Mouse (Mus musculus) retina, postnatal 1 day (tissue): ENCODE results near the gene Sugp2.

Experiments used
- DNase-seq: peaks from one replicate; pipeline ENCODE4 v3.0.0-alpha.2; 2012

The Sugp2 gene

DNA sequence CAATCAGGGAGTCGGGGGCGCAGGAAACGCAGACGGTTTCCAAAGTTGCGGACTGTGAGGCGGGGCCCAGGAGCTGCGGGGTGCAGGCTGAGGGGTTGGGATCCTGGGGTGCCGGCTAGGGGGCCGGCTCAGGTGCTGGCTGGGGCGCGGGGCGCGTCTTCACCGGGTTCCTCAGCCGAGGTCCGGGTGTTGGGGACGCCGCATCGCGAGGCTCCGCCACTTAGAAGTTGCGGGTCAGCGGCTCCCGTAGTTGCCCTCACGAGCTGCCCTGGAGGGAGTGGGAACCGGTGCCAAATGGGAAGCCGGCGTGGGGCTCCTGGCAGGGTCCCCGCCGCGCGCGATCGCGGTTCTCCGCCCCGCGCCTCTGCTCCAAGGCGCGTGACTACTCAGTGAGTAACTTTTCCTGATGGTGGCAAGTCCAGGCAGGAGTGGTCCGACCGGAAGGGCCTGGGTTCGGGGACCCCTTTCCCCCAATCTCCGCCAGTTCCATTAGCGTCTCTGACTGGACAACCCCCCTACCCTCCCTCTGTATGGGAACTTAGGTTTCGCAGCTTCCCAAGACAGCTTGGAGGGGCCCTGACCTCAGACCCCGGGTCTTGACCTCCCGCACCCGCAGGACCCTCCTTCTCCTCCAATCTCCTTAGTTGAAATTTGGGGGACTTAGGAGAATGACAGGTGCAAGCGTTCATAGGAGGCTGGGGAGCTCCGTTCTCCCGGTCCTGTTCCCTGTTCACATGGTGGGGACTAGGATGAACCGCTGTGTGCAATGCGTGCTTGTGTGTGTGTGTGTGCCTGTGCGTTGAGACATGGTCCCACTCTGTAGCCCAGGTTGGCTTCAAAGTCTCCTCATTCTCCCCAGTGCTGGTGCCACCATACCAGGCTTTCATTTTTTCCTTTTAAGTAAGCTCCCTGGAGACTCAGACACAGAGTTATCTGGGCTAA is 49.4 kb downstream of the Sugp2 start:
- peak; percentile 32 for DNase-seq

DNA sequence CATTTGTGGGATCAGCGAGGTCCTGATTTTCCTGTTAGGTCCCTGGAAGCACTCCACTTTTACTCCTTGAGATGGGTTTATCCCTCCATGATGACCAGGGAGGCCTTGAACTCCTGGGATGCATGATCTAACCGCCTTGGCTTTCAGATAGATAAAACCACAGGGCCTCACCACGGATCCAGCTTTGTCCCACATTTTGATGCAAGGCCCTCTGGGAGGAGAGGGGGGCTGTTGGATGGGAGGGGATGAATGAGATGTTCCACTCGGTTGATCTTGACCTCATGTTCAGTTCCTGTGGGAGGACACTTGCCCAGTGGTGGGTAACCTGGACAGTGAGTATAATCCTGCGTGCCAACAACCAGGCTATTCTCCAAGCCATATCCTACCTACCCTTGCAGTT is 50.4 kb downstream of the Sugp2 start:
- DNase-seq: peak; percentile 28

DNA sequence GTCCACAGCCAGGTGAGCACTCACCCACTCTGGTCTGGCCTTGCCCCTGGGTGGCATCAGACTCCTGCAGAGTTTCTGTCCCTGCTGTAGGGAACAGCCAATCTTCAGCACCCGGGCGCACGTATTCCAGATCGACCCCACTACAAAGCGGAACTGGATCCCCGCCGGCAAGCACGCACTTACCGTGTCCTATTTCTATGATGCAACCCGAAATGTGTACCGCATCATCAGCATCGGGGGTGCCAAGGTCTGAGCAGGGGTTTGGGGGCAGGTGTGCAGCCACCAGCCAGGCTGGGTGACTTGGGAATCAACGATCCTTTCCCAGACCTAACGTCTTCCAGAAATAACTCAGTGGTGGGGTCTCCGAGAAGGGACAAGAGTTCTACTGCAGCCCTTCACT is 51.3 kb downstream of the Sugp2 start:
- no peak for DNase-seq

DNA sequence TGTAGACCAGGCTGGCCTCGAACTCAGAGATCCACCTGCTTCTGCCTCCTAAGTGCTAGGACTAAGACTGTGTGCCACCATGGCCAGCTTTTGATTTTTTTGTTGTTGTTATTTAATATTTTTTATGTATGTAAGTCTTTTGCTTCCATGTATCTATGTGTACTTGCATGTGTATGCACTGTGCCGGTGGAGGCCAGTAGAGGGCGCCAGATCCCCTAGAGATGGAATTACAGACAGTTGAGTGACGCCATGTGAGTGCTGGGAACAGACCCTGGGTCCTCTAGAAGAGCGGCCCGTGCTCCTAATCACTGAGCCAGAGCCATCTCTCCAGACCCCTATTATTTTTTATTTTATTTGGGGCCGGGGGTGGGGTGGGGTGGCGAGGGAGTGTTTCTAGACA is 52.7 kb downstream of the Sugp2 start:
- no peak for DNase-seq

DNA sequence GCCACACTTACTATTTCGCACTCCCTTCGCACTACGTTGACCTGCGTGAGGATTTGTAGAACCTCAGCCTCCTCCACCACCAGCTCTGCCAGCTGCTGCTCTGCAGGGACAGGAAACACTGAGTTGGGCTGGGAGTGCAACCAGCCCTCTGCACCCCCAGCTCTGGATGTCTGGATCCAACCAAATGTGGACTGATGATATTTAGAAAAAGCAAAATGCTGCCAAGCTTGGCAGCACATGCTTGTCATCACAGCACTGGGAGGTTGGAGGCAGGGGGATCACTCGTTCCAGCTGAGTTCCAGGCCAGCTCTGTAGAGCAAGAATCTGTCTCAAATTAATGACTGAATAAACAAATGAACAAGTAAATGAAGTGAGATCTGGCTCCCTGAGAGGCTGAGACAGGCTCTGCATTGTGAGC is 60.0 kb downstream of the Sugp2 start:
- DNase-seq: no peak

DNA sequence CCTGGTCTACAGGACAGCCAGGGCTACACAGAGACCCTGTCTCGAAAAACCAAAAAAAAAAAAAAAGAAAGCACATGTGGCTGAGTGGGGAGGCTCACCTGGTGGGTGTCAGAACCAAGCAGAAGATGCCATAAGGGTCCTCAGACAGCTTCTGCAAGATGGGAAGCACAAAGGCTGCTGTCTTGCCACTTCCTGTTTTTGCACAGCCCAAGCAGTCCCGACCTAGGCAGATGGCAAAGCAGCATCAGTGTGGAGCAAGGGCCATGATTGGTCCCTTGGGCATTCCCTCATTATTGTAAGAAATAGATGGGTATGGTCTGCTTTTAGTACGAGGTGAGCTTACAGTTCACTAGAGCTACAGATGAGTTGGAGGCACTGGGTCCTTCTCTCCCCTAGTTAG is 66.9 kb downstream of the Sugp2 start:
- no peak for DNase-seq

DNA sequence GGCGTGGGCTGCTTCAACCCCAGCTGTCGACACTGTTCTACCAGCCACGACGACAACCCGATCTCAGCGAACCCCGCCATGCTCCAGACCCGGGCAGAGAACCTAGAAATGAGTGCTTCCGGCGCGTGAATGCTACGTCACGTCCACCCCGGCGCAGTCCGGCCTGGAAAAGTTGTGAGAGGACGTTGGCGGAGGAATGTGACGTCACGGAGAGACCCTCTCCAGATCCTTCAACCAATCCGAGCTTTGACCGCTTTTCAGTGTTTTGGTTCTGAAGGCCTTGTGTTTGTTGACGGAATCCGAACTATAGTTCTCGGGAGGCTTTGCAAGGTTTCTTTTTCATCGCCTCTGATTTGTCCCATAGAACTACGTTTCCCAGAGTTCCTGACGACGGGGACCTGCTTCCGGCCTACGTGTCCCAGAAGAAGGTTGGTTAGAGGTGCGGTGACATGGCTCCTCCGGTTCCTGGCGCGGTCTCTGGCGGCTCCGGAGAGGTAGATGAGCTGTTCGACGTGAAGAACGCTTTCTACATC is 68.4 kb downstream of the Sugp2 start, which contains the start of the genes Ddx49 and Cope:
Gene Ddx49, minus strand, starts transcription at position 132 of the 533 bp plus-strand sequence.
Gene Cope, plus strand, starts transcription at position 161 of the 533 bp plus-strand sequence.
- DNase-seq: peak; percentile 96

DNA sequence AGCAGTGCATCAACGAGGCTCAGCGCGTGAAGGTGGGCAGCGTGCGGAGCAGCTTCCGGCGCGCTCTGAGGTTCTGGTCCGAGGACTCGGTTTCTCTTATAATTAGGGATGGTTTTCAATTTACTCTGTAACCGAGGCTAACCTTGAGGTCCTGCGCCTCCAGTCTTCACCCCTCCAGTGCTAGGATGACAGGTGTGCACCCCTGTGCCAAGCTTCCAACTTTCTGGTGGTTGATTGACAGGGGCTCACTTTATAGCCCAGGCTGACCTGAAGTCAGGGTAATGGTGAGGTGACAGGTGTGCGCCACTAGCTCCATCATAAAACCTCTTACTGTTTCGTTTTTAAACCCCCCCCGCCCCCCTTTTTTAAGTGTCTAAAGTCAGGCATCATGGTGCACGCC is 68.9 kb downstream of the Sugp2 start:
- no peak for DNase-seq

DNA sequence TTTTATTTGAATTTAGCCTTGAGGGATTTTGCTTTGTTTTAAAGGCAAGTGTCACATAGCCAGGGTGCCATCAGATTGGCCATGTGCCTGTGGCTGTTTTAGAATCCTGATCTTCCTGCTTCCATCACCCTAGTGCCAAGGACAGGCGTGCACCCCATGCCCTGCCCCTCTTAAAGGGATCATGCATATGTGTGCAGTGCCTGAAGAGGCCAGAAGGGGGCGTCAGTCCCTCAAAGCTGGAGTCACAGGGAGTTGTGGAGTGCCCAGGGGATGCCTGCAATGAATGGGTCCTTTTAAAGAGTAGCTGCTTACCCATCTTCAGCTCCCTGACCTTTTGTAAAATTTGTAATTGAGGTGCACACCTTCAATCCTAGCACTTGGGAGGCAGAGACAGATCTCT is 75.3 kb downstream of the Sugp2 start:
- peak; percentile 62 for DNase-seq

DNA sequence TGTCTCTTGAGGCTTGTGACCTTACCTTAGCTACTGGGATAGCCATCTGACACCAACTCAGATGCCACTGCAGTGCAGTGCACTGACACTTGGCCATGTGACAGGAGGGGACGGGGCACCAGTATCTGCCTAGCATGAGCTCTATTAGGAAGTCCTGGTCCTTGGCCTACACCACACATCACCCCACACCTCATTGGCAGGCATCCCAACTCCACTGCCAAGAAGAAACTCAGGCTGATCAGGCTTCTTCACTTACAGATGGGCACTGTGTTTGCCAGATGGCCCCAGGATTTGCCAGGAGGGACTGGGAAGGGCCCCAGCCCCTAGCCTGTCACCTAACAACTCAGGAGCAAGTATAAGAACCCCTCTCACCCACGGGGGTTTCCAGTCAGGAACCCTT is 79.4 kb downstream of the Sugp2 start:
- no peak for DNase-seq

DNA sequence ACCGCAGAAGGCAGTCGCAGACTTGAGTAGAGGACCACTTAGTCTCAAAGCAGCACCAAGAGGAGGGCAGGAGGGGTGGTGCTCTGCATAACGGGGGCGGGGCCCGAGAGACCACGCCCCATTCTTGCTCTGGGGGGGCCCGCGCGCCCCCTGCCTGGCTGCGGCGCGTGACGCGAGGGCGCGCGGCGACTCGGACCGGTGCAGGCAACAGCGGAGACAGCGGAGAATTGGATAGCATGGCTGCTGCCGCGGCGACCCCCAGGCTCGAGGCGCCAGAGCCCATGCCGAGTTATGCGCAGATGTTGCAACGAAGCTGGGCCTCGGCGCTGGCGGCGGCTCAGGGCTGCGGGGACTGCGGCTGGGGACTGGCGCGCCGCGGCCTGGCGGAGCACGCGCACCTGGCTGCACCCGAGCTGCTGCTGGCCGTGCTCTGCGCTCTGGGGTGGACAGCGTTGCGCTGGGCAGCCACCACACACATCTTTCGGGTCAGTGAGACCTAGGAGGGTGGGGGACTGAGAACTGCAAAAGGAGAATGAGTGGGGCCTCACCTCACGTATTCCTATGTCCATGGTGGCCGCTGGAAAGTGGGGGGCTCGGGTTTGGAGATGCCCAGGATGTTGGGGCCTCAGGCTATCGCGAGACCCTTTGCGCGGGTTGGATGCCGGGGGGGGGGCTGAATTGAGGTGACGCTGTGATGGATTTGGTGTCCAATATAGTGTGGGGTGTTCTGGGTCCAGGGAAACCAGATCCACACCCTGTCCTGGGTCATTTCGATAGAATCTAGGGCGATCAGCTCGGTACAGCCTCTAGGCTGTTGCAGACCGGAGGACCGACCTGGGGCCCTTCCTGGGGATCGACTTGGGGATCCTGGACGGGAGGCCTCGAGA is 81.8 kb downstream of the Sugp2 start, which contains the start of gene Cers1:
Gene Cers1, plus strand, starts transcription at position 152 of the 887 bp plus-strand sequence.
- DNase-seq: peak; percentile 84

DNA sequence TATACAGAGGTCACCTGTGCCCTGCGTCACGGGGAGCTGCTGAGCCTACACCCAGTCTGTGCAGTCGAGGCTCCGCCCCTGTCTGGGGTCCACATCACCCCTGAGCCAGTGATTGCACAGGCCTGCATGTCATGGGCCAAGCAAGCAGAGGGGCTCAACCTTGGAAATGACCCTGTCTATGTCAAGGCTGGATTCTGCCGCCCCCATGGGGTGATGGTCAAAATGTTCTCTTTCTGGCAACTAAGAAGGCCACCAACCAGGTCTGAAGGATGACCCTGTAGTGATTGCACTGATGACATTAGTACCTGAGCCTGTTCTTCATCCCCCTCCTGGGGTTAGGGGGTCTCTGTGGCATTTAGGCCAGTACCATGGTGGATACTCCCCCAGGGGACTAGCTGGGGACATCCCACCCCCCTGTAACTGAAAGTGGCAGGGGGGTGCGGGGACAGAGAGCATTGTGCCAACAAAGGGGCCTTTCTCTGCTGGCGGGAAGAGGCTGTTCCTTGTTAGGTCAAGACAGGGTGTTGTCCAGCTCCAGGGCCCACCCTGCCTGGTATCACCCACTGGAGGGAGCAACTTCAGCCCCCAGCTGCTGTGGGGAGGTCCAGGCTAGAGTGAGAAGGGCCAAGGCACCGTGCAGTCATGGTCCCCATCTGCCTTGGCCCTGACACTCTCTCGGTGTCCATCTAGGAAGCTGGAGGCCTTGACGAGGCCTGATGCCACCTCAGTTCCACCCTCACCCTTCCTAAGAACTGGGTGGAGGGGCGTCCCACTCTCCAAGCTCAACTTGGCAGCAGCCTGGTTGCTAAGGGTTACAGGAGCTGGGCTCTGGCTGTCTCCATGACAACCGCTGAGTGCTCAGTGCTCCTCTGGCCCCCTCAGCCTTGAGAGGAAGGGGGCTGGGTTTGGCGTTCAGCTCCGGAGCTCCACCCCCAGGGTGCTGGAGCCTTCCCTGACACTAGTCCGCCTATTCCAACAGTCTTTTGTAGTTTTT is 82.8 kb downstream of the Sugp2 start:
- DNase-seq: peak; percentile 95

DNA sequence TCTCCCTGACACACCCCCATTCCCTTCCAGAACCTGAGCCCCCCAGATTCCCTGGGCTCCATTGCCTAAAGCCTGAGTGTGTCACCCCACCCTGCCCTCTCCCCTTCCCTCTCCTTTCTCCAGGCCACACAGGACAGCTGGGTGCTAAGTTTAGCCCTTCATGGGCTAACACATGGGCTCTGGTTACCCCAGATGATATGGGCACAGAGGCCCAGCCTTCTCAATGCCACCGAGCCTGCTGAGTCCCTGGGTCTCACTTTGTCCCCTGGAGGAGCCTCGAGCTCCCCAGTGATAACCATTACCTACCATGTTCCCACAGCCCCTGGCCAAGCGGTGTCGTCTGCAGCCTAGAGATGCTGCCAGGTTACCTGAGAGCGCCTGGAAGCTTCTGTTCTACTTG is 83.8 kb downstream of the Sugp2 start:
- DNase-seq: no peak

DNA sequence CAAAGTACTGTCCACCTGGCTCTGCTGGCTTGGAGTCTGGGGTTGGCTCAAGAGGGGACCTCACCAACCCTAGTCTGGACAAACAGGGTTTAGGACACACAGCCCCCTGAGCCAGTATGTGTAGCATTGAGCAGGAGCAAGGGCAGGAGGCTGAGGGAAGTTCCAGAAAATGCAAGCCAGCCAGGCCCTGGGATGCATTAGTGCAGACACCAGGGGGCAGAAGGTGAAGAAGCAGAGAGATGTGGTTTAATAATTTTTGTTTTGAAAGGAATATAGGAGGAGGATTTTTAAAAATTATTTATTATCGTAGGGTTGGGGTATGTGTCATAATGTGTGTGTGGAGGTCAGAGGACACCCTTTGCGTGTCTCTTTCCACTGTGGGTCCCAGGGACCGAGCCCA is 89.7 kb downstream of the Sugp2 start:
- no peak for DNase-seq

DNA sequence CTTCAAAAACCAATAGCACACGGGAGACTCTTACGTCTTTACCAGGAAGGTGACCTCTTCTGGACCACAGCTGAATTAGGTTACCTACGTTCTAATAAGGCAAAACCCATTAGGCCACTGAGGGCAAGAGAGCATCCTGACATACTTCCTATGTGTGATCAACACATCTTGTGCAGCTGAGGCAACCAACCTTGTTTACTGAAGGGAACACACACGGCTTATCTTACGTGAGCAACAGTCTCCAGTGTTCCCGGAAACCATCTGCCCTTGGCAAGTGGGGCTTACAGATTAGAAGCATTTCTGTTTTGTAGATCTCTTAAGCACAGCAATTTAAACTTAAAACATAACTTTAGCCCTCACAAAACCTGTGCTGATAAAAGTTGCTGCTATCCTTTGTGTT is 93.5 kb downstream of the Sugp2 start:
- no peak for DNase-seq

DNA sequence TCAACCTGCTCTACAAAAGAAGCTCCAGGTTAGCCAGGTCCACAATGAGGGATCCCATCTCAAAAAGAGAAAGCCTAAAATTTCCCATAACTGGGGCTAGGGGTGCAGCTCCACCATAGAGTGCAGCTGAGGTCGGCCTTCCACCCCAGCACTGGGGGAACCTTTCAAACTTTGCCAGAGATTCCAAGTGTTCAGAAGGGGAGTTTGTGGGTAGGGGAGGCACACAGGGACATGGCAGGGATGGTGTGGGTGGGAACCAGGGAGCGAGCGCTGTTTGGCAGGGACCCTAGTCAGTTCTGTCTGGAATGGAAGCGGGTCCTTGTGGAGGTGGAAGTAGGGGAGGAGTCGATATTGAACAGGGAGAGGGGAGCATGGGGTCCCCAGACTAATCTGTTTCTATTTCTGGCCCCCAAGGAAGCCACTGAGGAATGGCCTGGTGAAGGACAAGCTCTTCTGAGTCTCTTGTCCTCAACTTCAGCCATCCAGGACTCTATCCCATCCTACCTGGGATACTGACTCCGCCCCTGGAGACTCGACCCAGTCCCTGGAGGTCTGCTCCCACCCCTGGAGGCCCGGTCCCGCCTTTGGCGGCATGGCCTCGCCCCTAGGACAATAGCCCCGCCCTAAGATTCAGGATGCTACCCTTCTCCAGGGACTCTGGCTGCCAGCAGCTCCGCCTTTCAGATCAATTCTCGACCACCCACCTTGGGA is 95.3 kb downstream of the Sugp2 start, which contains the start of gene Gdf1:
Gene Gdf1, plus strand, starts transcription at position 694 of the 711 bp plus-strand sequence.
- DNase-seq: peak; percentile 35
